Mouse (Mus musculus): Measurements from ENCODE around the gene Dgkz. TPM values are rescaled to one million over a fixed set of nuclear protein-coding genes. Genes with fewer than 3 reads are reported as not detected.

The Dgkz gene
- polyA plus RNA-seq, 1 experiment from 2014 or later, result 33.6 TPM

DNA sequence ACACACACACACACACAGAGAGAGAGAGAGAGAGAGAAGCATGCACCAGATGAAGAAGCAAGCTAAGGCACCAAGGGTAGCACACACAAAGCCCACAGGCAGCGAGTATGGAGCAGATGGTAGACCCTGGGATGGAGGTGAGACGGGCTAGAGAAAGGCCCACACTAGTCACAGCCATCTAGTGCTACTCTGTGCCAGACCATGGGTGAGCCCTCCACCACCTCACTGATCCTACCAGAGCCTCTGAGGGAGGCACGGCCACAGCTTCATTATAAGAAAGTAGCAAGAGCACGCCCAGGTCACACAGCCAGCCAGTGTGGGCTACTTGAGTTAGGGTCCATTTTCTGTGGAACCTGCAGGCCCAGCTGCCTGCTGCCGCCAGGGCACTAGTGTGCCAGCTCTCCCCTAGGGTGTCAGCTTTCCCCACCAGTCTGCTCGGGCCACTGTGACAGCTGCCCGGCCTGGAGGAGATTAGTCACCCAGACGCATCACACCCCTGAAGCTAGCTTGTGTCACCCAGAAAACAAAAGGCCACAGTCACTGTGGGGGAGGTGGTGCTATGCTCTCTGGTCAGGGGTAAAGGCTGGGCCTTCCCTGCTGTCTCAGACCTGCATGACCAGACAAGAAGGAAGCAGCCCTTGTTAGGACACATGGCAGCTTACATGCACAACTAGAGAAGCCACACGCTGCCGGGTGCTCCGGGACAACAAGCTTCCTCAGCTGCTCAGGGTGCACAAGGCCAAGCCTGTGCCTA lies 28.1 kb downstream of the Dgkz start:
- no peaks in the 10 kb centered on the region for H3K9me3 ChIP-seq (ENCODE audit: control insufficient read depth, low read length)
- peaks cover 41% of the 10 kb centered on the region for H3K4me1 ChIP-seq (replicated peaks; ENCODE audit: control insufficient read depth, insufficient read depth, low read length)
- H3K27ac ChIP-seq (ENCODE audit: low read length), result 0 out of 2 replicates have a peak overlapping the region, but pooled peaks have one; percentile 24
- H3K4me2 ChIP-seq (ENCODE audit: low read length), result no peak overlapping the region
- no peaks in the 10 kb centered on the region for H3K36me3 ChIP-seq (ENCODE audit: control insufficient read depth, insufficient read depth)
- no peak overlapping the region for H3K4me3 ChIP-seq (replicated peaks; ENCODE audit: low read length)
- WGBS, result 45% methylated on average over 11 of the region's 11 CpGs
- 0 out of 2 replicates have a peak overlapping the region, but pooled peaks have one; percentile 23 for H3K9ac ChIP-seq (replicated peaks; ENCODE audit: low read depth, low read length)
- 0 out of 2 replicates have a peak, but pooled peaks have one; percentile 7 for ATAC-seq
- no peaks in the 10 kb centered on the region for H3K27me3 ChIP-seq (replicated peaks; ENCODE audit: control insufficient read depth, insufficient read depth, low read length)

DNA sequence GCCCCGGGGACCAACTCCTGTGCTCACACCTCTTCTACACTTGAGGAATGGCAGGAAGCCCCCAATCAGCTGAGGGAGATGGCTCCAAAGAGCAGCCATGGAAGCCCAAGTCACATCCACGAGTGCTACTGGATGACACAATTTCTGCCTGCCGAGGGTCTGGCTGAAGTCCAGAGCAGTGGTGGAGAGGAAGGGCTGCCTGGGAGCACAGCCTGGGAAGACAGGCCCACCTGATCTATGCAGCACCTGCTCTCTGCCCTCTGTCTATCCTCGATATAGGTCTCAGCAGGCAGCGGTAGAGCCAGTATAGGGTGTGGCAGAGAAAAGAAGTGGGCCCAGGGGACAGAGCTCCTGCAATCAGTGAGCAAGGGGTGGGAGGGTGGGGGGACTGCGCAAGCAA lies 28.8 kb downstream of the Dgkz start:
- no peak overlapping the region for H3K4me3 ChIP-seq (replicated peaks; ENCODE audit: low read length)
- H3K4me2 ChIP-seq (ENCODE audit: low read length), result no peak overlapping the region
- no peaks in the 10 kb centered on the region for H3K36me3 ChIP-seq (ENCODE audit: control insufficient read depth, insufficient read depth)
- peaks cover 41% of the 10 kb centered on the region for H3K4me1 ChIP-seq (replicated peaks; ENCODE audit: control insufficient read depth, insufficient read depth, low read length)
- H3K27ac ChIP-seq (ENCODE audit: low read length), result no peak overlapping the region
- no peaks in the 10 kb centered on the region for H3K9me3 ChIP-seq (ENCODE audit: control insufficient read depth, low read length)
- WGBS, result 45% methylated on average over 5 of the region's 6 CpGs
- H3K27me3 ChIP-seq (replicated peaks; ENCODE audit: control insufficient read depth, insufficient read depth, low read length), result no peaks in the 10 kb centered on the region
- H3K9ac ChIP-seq (replicated peaks; ENCODE audit: low read depth, low read length), result no peak overlapping the region
- no peak for ATAC-seq

DNA sequence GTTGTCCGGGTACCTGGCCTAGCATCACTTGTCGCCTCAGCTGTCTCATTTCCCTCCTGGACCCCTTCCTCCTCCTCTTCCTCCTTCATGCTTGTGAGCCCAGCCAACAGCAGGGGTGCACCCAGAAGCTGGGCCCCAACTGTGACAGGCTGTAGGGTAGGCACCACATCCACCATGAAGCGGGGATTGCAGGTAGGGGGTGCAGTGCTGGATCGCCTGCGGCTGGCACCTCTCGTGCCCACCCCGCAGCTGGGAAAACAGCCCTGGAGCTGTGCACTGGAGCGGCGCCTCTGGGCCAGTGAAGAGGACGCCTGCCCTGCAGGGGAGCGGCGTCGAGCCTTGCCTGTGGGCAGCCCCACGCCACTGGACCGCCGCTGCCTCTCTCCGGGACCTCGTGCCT lies 30.2 kb downstream of the Dgkz start, which contains the start of gene Gm9821:
Gene Gm9821 (plus strand): TSS at position 221 of the 400 bp plus-strand sequence.
- Histone ChIP-seq H3K27me3 (replicated peaks; ENCODE audit: control insufficient read depth, insufficient read depth, low read length) (no peaks in the 10 kb centered on the region), H3K36me3 (ENCODE audit: control insufficient read depth, insufficient read depth) (no peaks in the 10 kb centered on the region), H3K9ac (replicated peaks; ENCODE audit: low read depth, low read length) (peak within 1 kb of the TSS; percentile 15; the same call in 1 of the 2 replicates), H3K4me3 (replicated peaks; ENCODE audit: low read length) (no peak within 1 kb of the TSS), H3K27ac (ENCODE audit: low read length) (no peak within 1 kb of the TSS), H3K4me1 (replicated peaks; ENCODE audit: control insufficient read depth, insufficient read depth, low read length) (peaks cover 37% of the 10 kb centered on the region), H3K9me3 (ENCODE audit: control insufficient read depth, low read length) (no peaks in the 10 kb centered on the region), H3K4me2 (ENCODE audit: low read length) (no peak within 1 kb of the TSS)
- WGBS, result 87% methylated on average over 18 of the region's 18 CpGs
- no peak for ATAC-seq

GRCm38 (mm10) chr2:91944170-91944950 lies 31.3 kb downstream of the Dgkz start:
- no peak overlapping the region for H3K27ac ChIP-seq (ENCODE audit: low read length)
- peak; percentile 85 for ATAC-seq
- no peak overlapping the region for H3K4me2 ChIP-seq (ENCODE audit: low read length)
- H3K27me3 ChIP-seq (replicated peaks; ENCODE audit: control insufficient read depth, insufficient read depth, low read length), result no peaks in the 10 kb centered on the region
- H3K4me3 ChIP-seq (replicated peaks; ENCODE audit: low read length), result no peak overlapping the region
- H3K36me3 ChIP-seq (ENCODE audit: control insufficient read depth, insufficient read depth), result no peaks in the 10 kb centered on the region
- peaks cover 26% of the 10 kb centered on the region for H3K4me1 ChIP-seq (replicated peaks; ENCODE audit: control insufficient read depth, insufficient read depth, low read length)
- peak overlapping the region; percentile 15; the same call in 1 of the 2 replicates for H3K9ac ChIP-seq (replicated peaks; ENCODE audit: low read depth, low read length)
- WGBS, result 45% methylated on average over 13 of the region's 13 CpGs
- H3K9me3 ChIP-seq (ENCODE audit: control insufficient read depth, low read length), result no peaks in the 10 kb centered on the region

DNA sequence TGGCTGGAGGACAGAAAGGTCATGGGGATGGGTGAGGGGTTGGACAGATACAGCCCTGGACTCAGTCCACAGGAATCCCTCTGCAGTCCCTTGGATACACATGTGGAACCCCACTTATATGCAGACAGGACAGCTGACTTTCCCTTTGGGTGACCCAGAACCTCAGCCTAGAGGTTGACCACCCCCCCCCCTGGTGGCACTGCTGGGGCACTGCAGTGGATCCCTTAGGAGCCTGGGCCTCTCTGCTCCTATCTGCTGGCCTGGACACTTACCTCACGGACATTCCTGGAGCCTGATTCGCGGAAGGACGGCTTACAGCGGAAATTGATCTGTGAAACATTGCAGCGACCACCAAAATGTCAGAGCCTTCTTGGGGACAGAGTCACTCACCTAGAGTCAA lies 33.3 kb downstream of the Dgkz start:
- no peak overlapping the region for H3K27ac ChIP-seq (ENCODE audit: low read length)
- H3K4me3 ChIP-seq (replicated peaks; ENCODE audit: low read length), result no peak overlapping the region
- H3K4me1 ChIP-seq (replicated peaks; ENCODE audit: control insufficient read depth, insufficient read depth, low read length), result peaks cover 11% of the 10 kb centered on the region
- 72% methylated on average over 6 of the region's 6 CpGs for whole genome bisulfite sequencing
- H3K4me2 ChIP-seq (ENCODE audit: low read length), result no peak overlapping the region
- H3K36me3 ChIP-seq (ENCODE audit: control insufficient read depth, insufficient read depth), result peaks cover 8% of the 10 kb centered on the region; the same call in 1 of the 2 replicates
- no peak overlapping the region for H3K9ac ChIP-seq (replicated peaks; ENCODE audit: low read depth, low read length)
- no peaks in the 10 kb centered on the region for H3K27me3 ChIP-seq (replicated peaks; ENCODE audit: control insufficient read depth, insufficient read depth, low read length)
- ATAC-seq, result no peak
- no peaks in the 10 kb centered on the region for H3K9me3 ChIP-seq (ENCODE audit: control insufficient read depth, low read length)

DNA sequence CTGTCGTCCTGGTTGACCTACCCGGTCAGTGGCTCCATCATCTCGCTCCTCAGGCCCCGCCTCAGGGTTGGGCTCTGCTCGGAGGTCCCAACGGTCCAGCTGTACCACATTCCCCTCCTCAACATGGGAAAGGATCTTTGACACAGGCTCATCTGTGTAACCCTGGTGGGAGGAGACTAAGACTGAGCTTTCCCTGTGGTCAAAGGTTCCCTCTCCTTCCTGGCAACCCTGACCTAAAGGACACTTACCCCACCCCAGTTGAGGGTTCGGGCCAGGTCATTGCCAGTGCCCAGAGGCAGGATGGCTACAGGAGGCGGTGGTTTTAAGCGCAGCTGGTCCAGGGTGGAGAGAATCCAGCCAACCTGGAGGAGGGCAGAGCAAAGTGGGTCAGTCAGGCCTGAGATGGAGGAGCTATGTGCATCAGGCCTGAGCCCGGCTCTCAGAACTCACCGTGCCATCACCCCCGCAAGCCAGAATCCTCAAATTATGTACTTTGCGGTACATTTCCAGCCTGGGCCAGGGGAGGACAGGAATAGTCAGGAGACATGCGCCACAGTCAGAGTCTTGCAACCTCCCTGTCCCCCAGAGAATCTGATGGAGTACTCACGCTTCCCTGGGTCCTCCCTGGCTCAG lies 36.2 kb downstream of the Dgkz start:
- no peak for ATAC-seq
- WGBS, result 89% methylated on average over 15 of the region's 15 CpGs
- Histone ChIP-seq H3K27me3 (replicated peaks; ENCODE audit: control insufficient read depth, insufficient read depth, low read length) (no peaks in the 10 kb centered on the region), H3K27ac (ENCODE audit: low read length) (no peak overlapping the region), H3K4me3 (replicated peaks; ENCODE audit: low read length) (no peak overlapping the region), H3K4me2 (ENCODE audit: low read length) (no peak overlapping the region), H3K9ac (replicated peaks; ENCODE audit: low read depth, low read length) (no peak overlapping the region), H3K9me3 (ENCODE audit: control insufficient read depth, low read length) (no peaks in the 10 kb centered on the region), H3K4me1 (replicated peaks; ENCODE audit: control insufficient read depth, insufficient read depth, low read length) (peaks cover 2% of the 10 kb centered on the region; the same call in 1 of the 2 replicates), H3K36me3 (ENCODE audit: control insufficient read depth, insufficient read depth) (peaks cover 8% of the 10 kb centered on the region; the same call in 1 of the 2 replicates)

GRCm38 (mm10) chr2:91936154-91936553 lies 39.5 kb downstream of the Dgkz start:
- no peaks in the 10 kb centered on the region for H3K27me3 ChIP-seq (replicated peaks; ENCODE audit: control insufficient read depth, insufficient read depth, low read length)
- no peak overlapping the region for H3K27ac ChIP-seq (ENCODE audit: low read length)
- peaks cover 8% of the 10 kb centered on the region; the same call in 1 of the 2 replicates for H3K36me3 ChIP-seq (ENCODE audit: control insufficient read depth, insufficient read depth)
- peaks cover 11% of the 10 kb centered on the region; the same call in 1 of the 2 replicates for H3K4me1 ChIP-seq (replicated peaks; ENCODE audit: control insufficient read depth, insufficient read depth, low read length)
- no peak overlapping the region for H3K4me2 ChIP-seq (ENCODE audit: low read length)
- no peaks in the 10 kb centered on the region for H3K9me3 ChIP-seq (ENCODE audit: control insufficient read depth, low read length)
- no peak for ATAC-seq
- no peak overlapping the region for H3K9ac ChIP-seq (replicated peaks; ENCODE audit: low read depth, low read length)
- H3K4me3 ChIP-seq (replicated peaks; ENCODE audit: low read length), result no peak overlapping the region
- 88% methylated on average over 7 of the region's 7 CpGs for WGBS

- H3K36me3 ChIP-seq (ENCODE audit: control insufficient read depth, insufficient read depth), result peaks cover 8% of the 10 kb centered on the region; the same call in 1 of the 2 replicates
- WGBS, result 87% methylated on average over 9 of the region's 9 CpGs
- H3K27ac ChIP-seq (ENCODE audit: low read length), result no peak overlapping the region
- H3K4me1 ChIP-seq (replicated peaks; ENCODE audit: control insufficient read depth, insufficient read depth, low read length), result peaks cover 23% of the 10 kb centered on the region
- no peaks in the 10 kb centered on the region for H3K27me3 ChIP-seq (replicated peaks; ENCODE audit: control insufficient read depth, insufficient read depth, low read length)
- H3K4me3 ChIP-seq (replicated peaks; ENCODE audit: low read length), result no peak overlapping the region
- H3K9me3 ChIP-seq (ENCODE audit: control insufficient read depth, low read length), result no peaks in the 10 kb centered on the region
- ATAC-seq, result no peak
- H3K4me2 ChIP-seq (ENCODE audit: low read length), result no peak overlapping the region
- H3K9ac ChIP-seq (replicated peaks; ENCODE audit: low read depth, low read length), result no peak overlapping the region
Observed at GRCm38 (mm10) chr2:91934826-91935525, 40.7 kb downstream of the Dgkz start.

Data from forebrain, embryonic 16.5 days (tissue).